Mouse (Mus musculus): Measurements from ENCODE around the gene Coro1b. TPM values are rescaled to one million over a fixed set of nuclear protein-coding genes. Genes with fewer than 3 reads are reported as not detected.

Gene Coro1b
- total and polyA plus RNA-seq, 2 experiments = 66.1 to 109 TPM

DNA sequence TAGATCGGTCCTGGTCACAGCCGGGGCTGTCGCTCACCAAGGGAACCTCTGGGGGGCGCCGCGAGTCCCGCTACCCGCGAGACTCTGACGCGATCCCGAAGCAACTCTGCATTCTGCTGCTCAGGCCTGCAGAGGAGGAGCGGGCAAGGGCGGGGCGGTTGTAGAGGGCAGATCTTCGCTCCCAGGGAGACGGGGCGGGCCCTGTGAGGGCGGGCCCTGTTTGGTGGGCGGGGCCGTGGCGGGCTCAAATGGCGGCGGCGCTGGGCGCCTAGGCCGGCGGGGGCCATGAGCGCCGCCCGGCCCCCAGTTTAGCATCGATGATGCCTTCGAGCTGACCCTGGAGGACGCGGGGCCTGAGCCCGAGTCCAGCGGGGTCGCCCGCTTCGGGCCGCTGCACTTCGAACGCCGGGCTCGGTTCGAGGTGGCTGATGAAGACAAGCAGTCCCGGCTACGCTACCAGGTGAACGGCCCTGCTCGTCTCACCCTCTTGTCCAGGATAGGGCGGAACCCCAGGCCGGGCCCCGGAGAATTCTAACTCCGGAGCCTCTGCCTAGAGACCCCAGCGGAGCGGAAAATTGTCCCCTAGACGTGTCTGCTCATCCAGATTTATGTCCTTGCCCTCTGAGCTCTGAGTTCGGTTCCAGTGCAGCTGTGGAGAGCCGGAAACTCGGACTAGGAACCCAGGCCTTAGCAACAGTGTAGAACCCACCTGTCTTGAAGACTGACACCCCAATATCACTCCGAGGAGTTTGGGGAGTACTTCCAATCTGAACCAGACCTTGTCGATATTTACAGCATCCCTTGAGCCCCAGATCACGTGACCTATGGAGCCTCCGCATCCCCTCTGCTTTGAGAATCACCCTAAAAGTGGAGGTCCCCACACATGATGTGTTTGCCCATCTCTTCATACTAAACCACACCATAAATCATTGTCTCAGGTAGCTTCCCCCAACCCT, 22.4 kb upstream of the Coro1b start, which contains the start of gene Aip:
Gene Aip (minus strand): TSS at position 118 of the 956 bp plus-strand sequence.
- Histone ChIP-seq H3K9ac (ENCODE audit: low read depth, low read length) (peak within 1 kb of the TSS; percentile 90), H3K27ac (replicated peaks; ENCODE audit: insufficient read depth, low read depth, low read length) (peak within 1 kb of the TSS; percentile 72), H3K4me3 (ENCODE audit: insufficient read depth, low read depth, low read length) (peak within 1 kb of the TSS; percentile 93), H3K4me1 (ENCODE audit: control insufficient read depth, insufficient read depth, low read length) (peaks cover 5% of the 10 kb centered on the region; the same call in 1 of the 2 replicates), H3K27me3 (ENCODE audit: control insufficient read depth, insufficient read depth, low read length) (no peaks in the 10 kb centered on the region), H3K36me3 (ENCODE audit: control insufficient read depth, insufficient read depth, low read length) (no peaks in the 10 kb centered on the region; the same call in 1 of the 2 replicates), H3K79me2 (ENCODE audit: control insufficient read depth, insufficient read depth, low read length) (peaks cover 8% of the 10 kb centered on the region; the same call in 1 of the 2 replicates)
- DNase-seq (ENCODE audit: extremely low read depth, low read depth, low spot score) = peak; percentile 87
- TF ChIP-seq POLR2A (IDR thresholded peaks at IDR 0.05; ENCODE audit: extremely low read depth, insufficient read depth, low read length) (peak; percentile 89), CTCF (IDR thresholded peaks at IDR 0.05; ENCODE audit: low read depth, low read length) (peak; percentile 76)
- 1% methylated on average over 63 of the region's 64 CpGs for WGBS

DNA sequence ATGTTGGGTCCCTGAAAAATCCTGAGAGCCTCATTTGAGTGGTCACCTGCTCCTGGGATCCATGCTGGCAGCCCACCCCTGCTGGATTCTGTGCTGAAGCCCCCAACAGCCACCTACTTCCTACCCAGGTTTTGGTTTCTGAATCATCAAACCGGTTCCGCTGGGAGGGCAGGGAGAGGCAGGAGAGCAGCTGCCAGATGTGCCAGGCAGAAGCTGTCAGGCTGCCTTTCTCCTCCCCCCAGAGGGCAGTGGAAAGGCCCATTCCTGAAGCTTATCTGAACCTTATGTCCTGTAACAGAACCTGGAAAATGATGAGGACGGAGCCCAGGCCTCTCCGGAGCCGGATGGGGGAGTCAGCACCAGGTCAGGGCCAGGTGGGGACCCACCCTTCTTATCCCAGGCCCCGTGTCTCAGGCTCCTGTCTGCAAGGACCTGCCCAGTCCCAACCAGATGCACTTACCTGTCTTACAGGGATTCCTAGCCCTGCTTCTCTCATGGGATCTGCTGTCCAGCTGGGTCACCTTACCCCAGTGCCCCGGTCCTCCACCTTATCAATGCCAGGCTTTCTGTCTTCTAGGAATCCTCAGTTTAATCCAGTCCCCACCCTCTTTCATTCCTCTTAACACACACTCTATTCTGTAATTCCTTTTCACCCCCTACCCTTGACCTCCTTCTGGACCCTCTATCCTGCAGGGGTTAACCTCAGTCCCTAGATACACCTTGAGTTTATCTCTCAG, 21.5 kb upstream of the Coro1b start:
- H3K27ac ChIP-seq (replicated peaks; ENCODE audit: insufficient read depth, low read depth, low read length) = no peak overlapping the region
- H3K4me1 ChIP-seq (ENCODE audit: control insufficient read depth, insufficient read depth, low read length) = peaks cover 5% of the 10 kb centered on the region; the same call in 1 of the 2 replicates

DNA sequence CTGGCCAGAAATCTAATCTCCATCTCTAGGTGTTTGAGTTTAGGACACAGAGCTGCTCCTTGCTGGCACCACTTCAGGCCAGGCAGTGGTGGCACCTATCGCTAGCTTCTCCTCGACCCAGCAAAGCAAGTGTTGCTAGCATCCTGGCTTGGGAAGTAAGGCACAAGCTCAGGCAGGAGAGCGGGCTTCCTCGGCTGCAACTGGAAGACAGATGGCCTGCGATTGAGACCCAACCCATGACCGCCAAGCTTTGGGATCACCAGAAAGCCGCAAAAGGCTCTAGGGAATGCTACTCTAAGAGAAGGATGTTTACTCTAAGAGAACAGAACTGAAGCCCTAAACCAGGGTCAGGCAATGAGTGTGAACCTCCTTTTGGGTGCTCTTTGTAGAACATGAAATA, 19.0 kb upstream of the Coro1b start:
- TF ChIP-seq POLR2A (IDR thresholded peaks at IDR 0.05; ENCODE audit: extremely low read depth, insufficient read depth, low read length) = no peak
- no peak for TF ChIP-seq CTCF (IDR thresholded peaks at IDR 0.05; ENCODE audit: low read depth, low read length)
- Histone ChIP-seq H3K4me3 (ENCODE audit: insufficient read depth, low read depth, low read length) (no peak overlapping the region), H3K27me3 (ENCODE audit: control insufficient read depth, insufficient read depth, low read length) (no peaks in the 10 kb centered on the region), H3K27ac (replicated peaks; ENCODE audit: insufficient read depth, low read depth, low read length) (no peak overlapping the region), H3K4me1 (ENCODE audit: control insufficient read depth, insufficient read depth, low read length) (peaks cover 9% of the 10 kb centered on the region), H3K79me2 (ENCODE audit: control insufficient read depth, insufficient read depth, low read length) (peaks cover 8% of the 10 kb centered on the region; the same call in 1 of the 2 replicates), H3K36me3 (ENCODE audit: control insufficient read depth, insufficient read depth, low read length) (no peaks in the 10 kb centered on the region; the same call in 1 of the 2 replicates), H3K9ac (ENCODE audit: low read depth, low read length) (no peak overlapping the region)
- DNase-seq (ENCODE audit: extremely low read depth, low read depth, low spot score) = no peak
- 87% methylated on average over 7 of the region's 7 CpGs for WGBS

More for the DNA sequence above, 21.5 kb upstream of the Coro1b start:
- H3K36me3 ChIP-seq (ENCODE audit: control insufficient read depth, insufficient read depth, low read length) = no peaks in the 10 kb centered on the region; the same call in 1 of the 2 replicates
- peaks cover 8% of the 10 kb centered on the region; the same call in 1 of the 2 replicates for H3K79me2 ChIP-seq (ENCODE audit: control insufficient read depth, insufficient read depth, low read length)
- peak overlapping the region; percentile 5; the same call in 1 of the 2 replicates for H3K9ac ChIP-seq (ENCODE audit: low read depth, low read length)
- H3K27me3 ChIP-seq (ENCODE audit: control insufficient read depth, insufficient read depth, low read length) = no peaks in the 10 kb centered on the region
- no peak for DNase-seq (ENCODE audit: extremely low read depth, low read depth, low spot score)
- no peak for TF ChIP-seq POLR2A (IDR thresholded peaks at IDR 0.05; ENCODE audit: extremely low read depth, insufficient read depth, low read length)
- TF ChIP-seq CTCF (IDR thresholded peaks at IDR 0.05; ENCODE audit: low read depth, low read length) = no peak
- WGBS = 72% methylated on average over 7 of the region's 7 CpGs
- peak overlapping the region; percentile 93; the same call in 1 of the 2 replicates for H3K4me3 ChIP-seq (ENCODE audit: insufficient read depth, low read depth, low read length)

DNA sequence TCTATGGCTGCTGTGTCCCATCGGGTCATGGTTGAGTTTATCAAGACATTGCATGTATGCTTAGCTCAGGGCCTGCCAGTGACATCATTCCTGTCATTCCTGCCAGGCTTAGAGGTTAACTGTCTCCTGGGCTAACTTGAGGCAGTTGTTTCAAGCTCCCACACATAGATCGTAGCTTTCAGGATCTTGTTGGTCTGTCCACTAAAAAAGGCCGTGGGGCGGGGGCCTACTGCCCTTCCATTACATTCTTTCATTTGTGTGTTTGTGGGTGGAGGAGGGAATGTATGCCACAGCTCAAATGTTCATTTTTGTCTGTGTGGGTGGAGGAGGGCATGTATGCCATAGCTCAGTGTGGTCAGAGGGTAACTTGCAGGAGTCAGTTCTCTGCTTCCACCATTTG, 18.3 kb upstream of the Coro1b start:
- no peak overlapping the region for H3K9ac ChIP-seq (ENCODE audit: low read depth, low read length)
- peaks cover 8% of the 10 kb centered on the region; the same call in 1 of the 2 replicates for H3K79me2 ChIP-seq (ENCODE audit: control insufficient read depth, insufficient read depth, low read length)
- no peaks in the 10 kb centered on the region; the same call in 1 of the 2 replicates for H3K36me3 ChIP-seq (ENCODE audit: control insufficient read depth, insufficient read depth, low read length)
- 71% methylated on average over 4 of the region's 4 CpGs for WGBS
- H3K27ac ChIP-seq (replicated peaks; ENCODE audit: insufficient read depth, low read depth, low read length) = no peak overlapping the region
- H3K4me3 ChIP-seq (ENCODE audit: insufficient read depth, low read depth, low read length) = no peak overlapping the region
- H3K4me1 ChIP-seq (ENCODE audit: control insufficient read depth, insufficient read depth, low read length) = peaks cover 14% of the 10 kb centered on the region
- no peaks in the 10 kb centered on the region for H3K27me3 ChIP-seq (ENCODE audit: control insufficient read depth, insufficient read depth, low read length)
- TF ChIP-seq CTCF (IDR thresholded peaks at IDR 0.05; ENCODE audit: low read depth, low read length) (no peak), POLR2A (IDR thresholded peaks at IDR 0.05; ENCODE audit: extremely low read depth, insufficient read depth, low read length) (no peak)
- no peak for DNase-seq (ENCODE audit: extremely low read depth, low read depth, low spot score)

DNA sequence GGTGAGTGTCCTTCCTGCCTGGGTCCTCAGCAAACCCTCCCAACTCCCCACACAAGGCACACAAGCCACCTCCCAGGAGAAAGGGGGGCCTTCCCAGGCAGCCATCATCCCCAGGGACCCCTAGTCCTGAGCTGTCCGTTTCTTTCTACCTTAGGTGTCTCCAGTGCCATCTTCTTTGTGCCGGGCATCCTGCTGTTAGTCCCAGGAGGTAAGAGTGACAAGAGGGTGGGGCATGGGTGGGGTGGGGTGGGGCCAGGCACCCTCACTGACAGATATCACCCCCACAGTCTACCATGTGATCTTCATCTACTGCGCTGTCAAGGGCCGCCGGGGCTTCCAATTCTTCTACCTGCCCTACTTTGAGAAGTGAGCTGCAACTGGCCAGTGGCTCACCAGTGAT, 17.3 kb upstream of the Coro1b start:
- H3K4me1 ChIP-seq (ENCODE audit: control insufficient read depth, insufficient read depth, low read length) = peaks cover 13% of the 10 kb centered on the region
- WGBS = 95% methylated on average over 5 of the region's 5 CpGs
- no peaks in the 10 kb centered on the region for H3K27me3 ChIP-seq (ENCODE audit: control insufficient read depth, insufficient read depth, low read length)
- H3K4me3 ChIP-seq (ENCODE audit: insufficient read depth, low read depth, low read length) = no peak overlapping the region
- no peak overlapping the region for H3K9ac ChIP-seq (ENCODE audit: low read depth, low read length)
- H3K27ac ChIP-seq (replicated peaks; ENCODE audit: insufficient read depth, low read depth, low read length) = no peak overlapping the region
- TF ChIP-seq CTCF (IDR thresholded peaks at IDR 0.05; ENCODE audit: low read depth, low read length) (no peak), POLR2A (IDR thresholded peaks at IDR 0.05; ENCODE audit: extremely low read depth, insufficient read depth, low read length) (no peak)
- peaks cover 6% of the 10 kb centered on the region; the same call in 1 of the 2 replicates for H3K79me2 ChIP-seq (ENCODE audit: control insufficient read depth, insufficient read depth, low read length)
- DNase-seq (ENCODE audit: extremely low read depth, low read depth, low spot score) = no peak
- no peaks in the 10 kb centered on the region; the same call in 1 of the 2 replicates for H3K36me3 ChIP-seq (ENCODE audit: control insufficient read depth, insufficient read depth, low read length)
